Mouse (Mus musculus) hematopoietic stem cell, adult 5-6 weeks (primary cell): ENCODE results near the gene Sez6. TPM values are rescaled to one million over a fixed set of nuclear protein-coding genes. Genes with fewer than 3 reads are reported as not detected.

Experiments
- ATAC-seq, 2 experiments: fragments of 125-278 bp in 1 of 2; replicated peaks in 1 of 2; 2 replicates each; pipeline ENCODE4 v1.8.0; 2016 to 2017; ENCODE audit warnings: inconsistent platforms in 2 of 2, mild to moderate bottlenecking in 2 of 2, moderate number of reproducible peaks in 2 of 2, low read depth in 1 of 2, moderate TSS enrichment in 1 of 2; ENCODE audit not compliant: low FRiP score in 2 of 2, poor library complexity in 2 of 2, severe bottlenecking in 2 of 2, insufficient read depth in 1 of 2, low TSS enrichment in 1 of 2
- total RNA-seq: library from RNA; stranded (forward); fragments of 172-1452, 232-1000 nt; gene quantifications from 2 replicates; pipeline ENCODE4 v1.2.3, GENCODE M21; 2017

Gene Sez6
- total RNA-seq, 1 experiment from 2014 or later = not detected

DNA sequence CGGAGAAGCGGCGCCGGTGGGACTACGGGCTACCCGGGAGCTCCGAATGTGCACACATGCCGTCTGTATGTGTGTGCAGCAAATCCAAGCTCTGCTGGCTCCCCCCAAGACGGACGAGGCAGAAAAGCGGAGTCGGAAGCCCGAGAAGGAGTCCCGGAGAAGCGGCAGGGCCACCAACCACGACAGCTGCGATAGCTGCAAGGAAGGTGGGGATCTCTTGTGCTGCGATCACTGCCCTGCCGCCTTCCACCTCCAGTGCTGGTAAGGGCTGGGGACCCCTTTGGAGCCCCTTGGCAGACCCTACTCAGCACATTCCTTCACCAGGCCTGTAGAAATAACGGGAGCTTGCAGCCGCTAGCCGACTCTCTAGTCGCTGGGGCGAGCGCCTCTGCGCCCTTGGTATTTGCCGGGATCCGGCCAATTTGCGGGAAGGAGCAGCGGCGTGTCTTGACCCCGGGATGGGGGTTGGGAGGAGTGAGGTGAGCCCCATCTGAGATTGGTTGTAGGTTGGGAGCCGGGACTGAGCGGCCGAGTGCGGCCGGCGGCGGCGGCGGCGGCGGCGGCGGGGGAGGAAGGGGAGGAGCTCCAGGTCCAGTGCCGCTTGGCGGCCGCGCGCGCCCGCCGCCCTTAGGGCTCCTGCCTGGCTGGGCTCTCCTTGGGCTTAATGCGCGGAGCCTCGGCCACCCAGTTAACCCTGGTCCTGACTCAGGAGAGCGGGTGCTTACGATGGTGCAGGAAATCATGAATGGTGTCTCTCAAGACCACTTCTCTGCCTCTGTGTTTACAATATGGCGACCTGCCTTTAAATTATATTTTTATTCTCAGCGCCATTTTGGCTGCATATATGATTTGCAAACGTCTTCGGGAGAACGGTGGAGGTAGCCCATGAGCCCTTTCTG, 53.6 kb downstream of the Sez6 start:
- no peak for ATAC-seq

DNA sequence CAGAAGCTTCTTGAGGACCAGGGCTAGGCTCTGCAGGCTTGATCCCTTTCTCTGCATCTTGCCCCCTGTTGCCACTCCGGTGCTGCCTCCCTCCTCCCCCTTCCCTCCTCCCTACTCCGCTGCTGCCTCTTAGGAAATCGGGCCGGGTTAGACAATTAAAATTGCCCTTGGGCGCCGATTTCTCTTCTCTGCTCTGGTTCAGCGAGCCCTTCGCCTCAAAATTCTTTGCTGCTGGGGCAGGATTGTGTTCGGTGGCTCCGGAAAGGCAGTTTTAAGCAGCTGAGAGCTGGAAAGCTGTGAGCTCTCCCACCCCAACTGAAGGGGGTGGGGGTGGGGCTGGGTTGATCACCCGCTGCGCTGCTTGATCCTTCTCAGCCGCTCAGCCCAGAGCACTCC, 54.2 kb downstream of the Sez6 start:
- ATAC-seq = no peak

DNA sequence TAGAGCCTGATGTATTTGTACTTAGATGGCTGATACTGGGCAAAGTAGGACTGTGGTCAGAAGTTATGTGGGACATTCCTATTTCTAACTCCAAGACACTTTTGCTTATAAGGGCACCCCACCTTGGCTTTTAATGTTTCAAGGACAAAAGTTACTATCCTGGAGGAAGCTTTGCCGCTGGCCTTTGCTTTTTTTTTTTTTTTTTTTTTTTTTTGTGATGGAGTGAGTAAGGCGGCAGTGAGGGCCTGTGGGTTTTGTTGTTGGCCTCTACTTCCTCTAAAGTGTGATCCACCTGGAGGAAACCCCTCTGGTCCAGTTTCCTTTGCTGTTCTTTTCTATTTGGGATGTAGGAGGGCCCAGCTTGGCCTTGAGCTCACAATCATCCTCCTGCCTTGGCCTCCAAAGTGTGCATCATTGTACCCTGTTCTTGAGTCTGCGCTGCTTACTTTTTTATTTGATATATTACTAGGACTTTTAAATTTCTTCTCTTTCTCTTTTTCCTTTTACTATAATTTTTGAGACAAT, 55.0 kb downstream of the Sez6 start:
- no peak for ATAC-seq

DNA sequence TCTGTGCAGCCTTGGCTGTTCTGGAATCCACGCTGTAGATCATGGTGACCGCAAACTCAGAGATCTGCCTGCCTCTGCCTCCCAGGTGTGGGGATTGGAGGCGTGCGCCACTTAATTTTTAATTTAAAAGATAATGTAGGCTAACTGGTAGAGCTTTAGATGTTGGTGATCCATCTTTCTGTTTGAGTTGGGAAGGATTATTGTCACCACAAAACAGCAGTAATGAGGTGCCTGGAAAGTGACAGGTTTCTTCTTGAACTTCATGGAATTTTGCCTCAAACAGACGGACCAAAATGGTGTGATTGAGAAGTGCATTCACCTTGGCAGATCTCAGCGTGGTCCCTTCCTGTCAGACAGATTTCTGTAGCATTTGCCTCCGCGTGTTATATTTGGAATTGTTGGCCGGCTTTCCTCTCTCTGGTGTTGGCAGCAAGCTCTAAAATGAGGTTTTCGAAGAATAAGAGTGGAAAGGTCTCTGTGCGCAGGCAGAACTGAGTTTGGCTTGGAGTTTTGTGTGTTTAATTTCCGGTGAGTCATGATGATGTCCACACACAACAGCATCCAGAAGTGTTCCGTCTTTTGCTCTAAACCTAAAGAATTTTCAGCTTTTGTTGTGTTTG, 58.6 kb downstream of the Sez6 start:
- ATAC-seq = no peak

DNA sequence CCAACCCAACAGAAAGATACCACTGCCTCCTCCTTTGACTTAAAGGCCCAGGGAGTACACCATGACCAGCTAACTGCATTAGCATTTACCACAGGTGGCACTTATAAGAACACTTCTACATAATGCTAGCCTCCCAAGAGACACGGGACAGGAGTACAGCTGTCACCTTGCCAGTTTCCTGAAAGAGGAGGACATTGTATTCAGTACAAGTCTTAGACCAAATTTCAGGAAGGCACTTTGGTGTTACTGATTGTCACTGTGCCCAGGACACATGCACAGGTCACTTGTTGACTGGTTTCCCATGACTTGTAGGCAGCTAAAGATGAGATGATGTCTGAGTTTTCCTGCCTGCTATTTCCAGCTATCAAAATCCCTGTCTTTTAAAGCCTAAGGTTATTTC, 65.0 kb downstream of the Sez6 start:
- ATAC-seq = no peak

DNA sequence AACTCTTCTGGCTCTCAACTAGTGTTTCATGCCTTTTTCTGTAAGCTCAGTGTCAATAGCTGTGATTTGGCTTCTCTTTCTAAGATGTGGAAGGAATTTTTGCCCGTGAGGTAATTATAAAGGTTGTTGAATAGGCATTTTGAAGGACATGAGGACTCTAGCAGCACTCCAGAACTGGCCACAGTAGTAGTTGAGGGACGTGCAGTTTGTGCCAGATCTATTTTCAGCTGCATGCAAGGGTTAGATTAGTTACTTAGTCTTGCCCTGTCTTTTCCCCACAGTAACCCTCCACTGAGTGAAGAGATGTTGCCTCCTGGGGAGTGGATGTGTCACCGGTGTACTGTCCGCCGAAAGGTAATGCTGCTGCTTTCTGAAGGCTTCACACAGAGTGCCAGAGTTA, 75.8 kb downstream of the Sez6 start:
- no peak for ATAC-seq

DNA sequence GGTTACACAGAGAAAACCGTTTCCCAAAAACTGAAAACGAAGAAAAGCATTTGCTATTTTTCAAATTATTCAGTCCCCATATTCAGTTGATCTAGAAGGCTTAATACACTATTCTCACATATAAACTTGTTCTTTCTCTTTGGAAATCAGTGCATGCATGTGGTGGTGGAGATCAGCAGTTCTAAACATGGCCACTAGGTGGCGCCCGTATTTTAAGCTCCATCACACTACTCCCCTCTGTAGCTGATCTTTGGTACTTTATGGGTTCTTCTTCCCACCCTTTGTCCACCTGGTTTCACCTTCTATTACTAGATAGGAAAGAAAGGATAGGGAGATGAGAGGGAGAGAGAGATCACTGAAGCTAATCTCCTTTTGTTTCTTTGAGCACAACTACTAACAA, 89.1 kb downstream of the Sez6 start:
- peak; percentile 76 to 81 for ATAC-seq

DNA sequence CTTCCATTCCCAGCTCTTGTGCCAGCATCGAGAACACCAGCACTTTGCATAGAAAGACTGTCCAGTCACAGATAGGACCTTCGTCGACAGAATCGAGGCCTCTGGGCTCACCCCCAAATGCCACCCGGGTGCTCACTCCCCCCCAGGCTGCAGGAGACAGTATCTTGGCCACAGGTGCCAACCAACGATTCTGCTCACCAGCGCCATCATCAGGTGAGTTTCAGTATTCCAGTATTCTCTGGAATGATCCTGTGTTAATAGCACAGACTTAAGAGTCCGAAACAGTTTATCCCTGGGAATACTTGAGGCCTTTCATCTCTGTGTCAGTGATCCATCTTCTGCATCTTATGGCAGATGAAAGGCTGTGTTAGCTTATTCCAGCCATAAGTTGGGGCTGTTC, 93.0 kb downstream of the Sez6 start:
- peak in 1 of 2 experiments; percentile 52; a peak in 1 of 4 replicates for ATAC-seq

Other genes with a start within 250 kb of the Sez6 start
- gene Nufip2, start 244.6 kb upstream of the Sez6 start, total RNA-seq = 104 and 109 TPM in 2 replicates
- not detected in 2 replicates for gene Cryba1, start 205.5 kb upstream of the Sez6 start, total RNA-seq
- 97.7 and 133 TPM in 2 replicates for gene Myo18a, start 167.6 kb upstream of the Sez6 start, total RNA-seq
- gene Gm10277, start 143.1 kb upstream of the Sez6 start, total RNA-seq = not detected in 2 replicates
- gene Pipox, start 36.7 kb upstream of the Sez6 start, total RNA-seq = 0.38 TPM in 1 of 2 replicates, not detected in the other
- 24.6 and 42.8 TPM in 2 replicates for gene Phf12, start 52.0 kb downstream of the Sez6 start, total RNA-seq
- gene Dhrs13, start 101.5 kb downstream of the Sez6 start, total RNA-seq = 7.1 and 12.3 TPM in 2 replicates
- 40.9 and 46.3 TPM in 2 replicates for gene Flot2, start 107.1 kb downstream of the Sez6 start, total RNA-seq
- 28.3 and 28.5 TPM in 2 replicates for gene Eral1, start 149.6 kb downstream of the Sez6 start, total RNA-seq
- gene Fam222b, start 163.9 kb downstream of the Sez6 start, total RNA-seq = 3.2 and 5.6 TPM in 2 replicates
- gene Traf4, start 234.8 kb downstream of the Sez6 start, total RNA-seq = 13.5 and 16.3 TPM in 2 replicates
- gene Nek8, start 245.9 kb downstream of the Sez6 start, total RNA-seq = 4.6 and 4.8 TPM in 2 replicates
- 4.7 and 5.2 TPM in 2 replicates for gene Tlcd1, start 245.9 kb downstream of the Sez6 start, total RNA-seq